Mouse (Mus musculus) ES-Bruce4 (cell line): ENCODE data around the gene Zfp747. TPM values are rescaled to one million over a fixed set of nuclear protein-coding genes. Genes with fewer than 3 reads are reported as not detected.

Experiments used
- H3K27ac ChIP-seq: 2 replicates; pipeline ENCODE4 v1.5.1; 2012; ENCODE audit warnings: low read length, inconsistent platforms; ENCODE audit not compliant: insufficient read depth
- H3K27me3 ChIP-seq: 2 replicates; pipeline ENCODE4 v1.6.1; 2012; ENCODE audit warnings: mild to moderate bottlenecking, low read length, inconsistent platforms; ENCODE audit not compliant: control insufficient read depth, poor library complexity, insufficient read depth, severe bottlenecking
- H3K36me3 ChIP-seq: 2 replicates; pipeline ENCODE4 v1.6.1; 2012; ENCODE audit warnings: inconsistent platforms, mild to moderate bottlenecking, low read length, moderate library complexity; ENCODE audit not compliant: control insufficient read depth, poor library complexity, insufficient read depth, severe bottlenecking
- H3K4me1 ChIP-seq: one replicate; pipeline ENCODE4 v1.8.1; 2011; ENCODE audit warnings: low read length; ENCODE audit not compliant: control insufficient read depth, insufficient read depth
- H3K4me3 ChIP-seq: 2 replicates; pipeline ENCODE4 v1.5.1; 2011; ENCODE audit warnings: low read depth, mild to moderate bottlenecking, low read length
- H3K9ac ChIP-seq: 2 replicates; pipeline ENCODE4 v1.6.1; 2012; ENCODE audit warnings: low read depth, mild to moderate bottlenecking, inconsistent platforms; ENCODE audit not compliant: poor library complexity, severe bottlenecking
- H3K9me3 ChIP-seq: replicated peaks from 2 replicates; pipeline ENCODE4 v1.6.1; 2012; ENCODE audit warnings: mild to moderate bottlenecking, low read length, inconsistent platforms; ENCODE audit not compliant: control insufficient read depth, poor library complexity, insufficient read depth, severe bottlenecking
- CTCF ChIP-seq: IDR thresholded peaks from one replicate; pipeline ENCODE4 v1.8.1; 2011; ENCODE audit warnings: low read depth, low read length
- EP300 ChIP-seq: IDR thresholded peaks from 2 replicates; pipeline ENCODE4 v1.6.1; 2011; ENCODE audit warnings: low read depth, low read length; ENCODE audit not compliant: insufficient read depth
- POLR2A ChIP-seq: IDR thresholded peaks from one replicate; pipeline ENCODE4 v1.8.1; 2011; ENCODE audit warnings: low read length; ENCODE audit not compliant: insufficient read depth
- polyA plus RNA-seq: library from polyadenylated mRNA; stranded (reverse); fragments of >200 nt; gene quantifications from 2 replicates; pipeline ENCODE4 v1.2.4, GENCODE M21; 2011; ENCODE audit warnings: low read depth; ENCODE audit not compliant: missing spikeins, insufficient read depth, insufficient read length

Gene Zfp747
- polyA plus RNA-seq, 1 experiment = 7.5 TPM

DNA sequence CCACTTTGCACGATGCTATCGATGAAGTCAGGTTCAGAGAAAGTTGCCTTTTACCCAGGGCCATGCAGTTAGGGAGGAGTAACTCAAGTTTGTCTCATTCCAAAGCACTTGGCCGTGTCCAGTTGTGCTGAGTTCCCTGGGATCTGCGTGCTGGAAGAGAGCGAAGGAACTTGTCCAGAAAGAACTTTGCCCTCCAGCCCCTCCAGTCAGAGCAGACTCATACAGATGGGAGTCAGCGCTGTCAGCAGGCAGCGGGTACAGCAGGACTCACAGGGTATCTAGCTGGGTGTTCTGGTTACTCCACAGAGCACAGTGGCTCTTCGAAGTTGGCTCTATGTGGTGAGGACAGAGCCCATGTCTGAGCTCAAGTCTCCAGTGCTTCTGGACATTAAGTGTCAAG lies 50.3 kb downstream of the Zfp747 start:
- H3K4me1 ChIP-seq = no peaks in the 10 kb centered on the region
- no peak overlapping the region for H3K9ac ChIP-seq
- H3K27me3 ChIP-seq = no peaks in the 10 kb centered on the region
- H3K9me3 ChIP-seq = no peaks in the 10 kb centered on the region
- no peak for TF ChIP-seq POLR2A
- TF ChIP-seq EP300 = no peak
- no peak for TF ChIP-seq CTCF
- H3K27ac ChIP-seq = no peak overlapping the region
- H3K36me3 ChIP-seq = no peaks in the 10 kb centered on the region
- H3K4me3 ChIP-seq = no peak overlapping the region

- TF ChIP-seq POLR2A (no peak), CTCF (no peak), EP300 (no peak)
- Histone ChIP-seq H3K4me3 (no peak overlapping the region), H3K9ac (no peak overlapping the region), H3K9me3 (no peaks in the 10 kb centered on the region), H3K4me1 (no peaks in the 10 kb centered on the region), H3K27me3 (no peaks in the 10 kb centered on the region), H3K27ac (no peak overlapping the region), H3K36me3 (no peaks in the 10 kb centered on the region)
These were observed 50.9 kb downstream of the Zfp747 start for GRCm38 (mm10) chr7:127324944-127325343.

Other genes starting within 250 kb of the Zfp747 start
- gene Spn, start 238.2 kb downstream of the Zfp747 start, polyA plus RNA-seq = 1.5 and 2.2 TPM in 2 replicates
- 98.6 and 120 TPM in 2 replicates for gene Cd2bp2, start 180.0 kb downstream of the Zfp747 start, polyA plus RNA-seq
- gene Tbc1d10b, start 167.6 kb downstream of the Zfp747 start, polyA plus RNA-seq = 42.8 and 55.5 TPM in 2 replicates
- 278 and 351 TPM in 2 replicates for gene Mylpf, start 167.2 kb downstream of the Zfp747 start, polyA plus RNA-seq
- gene Zfp553, start 143.0 kb downstream of the Zfp747 start, polyA plus RNA-seq = 52.1 and 57.0 TPM in 2 replicates
- 210 and 229 TPM in 2 replicates for gene Sept1, start 142.9 kb downstream of the Zfp747 start, polyA plus RNA-seq
- 8.2 and 8.7 TPM in 2 replicates for gene Zfp771, start 131.8 kb downstream of the Zfp747 start, polyA plus RNA-seq
- gene Dctpp1, start 115.3 kb downstream of the Zfp747 start, polyA plus RNA-seq = 133 and 135 TPM in 2 replicates
- gene Sephs2, start 102.0 kb downstream of the Zfp747 start, polyA plus RNA-seq = 77.5 and 80.3 TPM in 2 replicates
- gene Itgal, start 79.8 kb downstream of the Zfp747 start, polyA plus RNA-seq = 0.55 and 0.81 TPM in 2 replicates
- 7.0 and 7.8 TPM in 2 replicates for gene Zfp768, start 30.5 kb downstream of the Zfp747 start, polyA plus RNA-seq
- gene 9130019O22Rik, start 11.1 kb upstream of the Zfp747 start, polyA plus RNA-seq = 1.7 and 2.1 TPM in 2 replicates
- gene E430018J23Rik, start 17.6 kb upstream of the Zfp747 start, polyA plus RNA-seq = 2.0 and 6.1 TPM in 2 replicates
- gene Zfp764, start 30.8 kb upstream of the Zfp747 start, polyA plus RNA-seq = 1.4 and 1.9 TPM in 2 replicates
- 20.3 and 24.9 TPM in 2 replicates for gene Zfp688, start 46.0 kb upstream of the Zfp747 start, polyA plus RNA-seq
- 2.7 and 2.8 TPM in 2 replicates for gene Zfp689, start 73.1 kb upstream of the Zfp747 start, polyA plus RNA-seq
- gene Prr14, start 83.6 kb upstream of the Zfp747 start, polyA plus RNA-seq = 45.3 and 48.0 TPM in 2 replicates
- gene Fbrs, start 103.1 kb upstream of the Zfp747 start, polyA plus RNA-seq = 21.8 and 25.3 TPM in 2 replicates
- gene Srcap, start 135.9 kb upstream of the Zfp747 start, polyA plus RNA-seq = 106 and 114 TPM in 2 replicates
- 13.0 and 13.6 TPM in 2 replicates for gene Gm42715, start 143.5 kb upstream of the Zfp747 start, polyA plus RNA-seq
- gene Tmem265, start 185.3 kb upstream of the Zfp747 start, polyA plus RNA-seq = 2.9 and 3.2 TPM in 2 replicates
- 38.1 and 44.6 TPM in 2 replicates for gene Phkg2, start 197.3 kb upstream of the Zfp747 start, polyA plus RNA-seq
- gene Ccdc189, start 212.5 kb upstream of the Zfp747 start, polyA plus RNA-seq = 3.3 and 4.7 TPM in 2 replicates
- gene Rnf40, start 212.7 kb upstream of the Zfp747 start, polyA plus RNA-seq = 39.4 and 41.6 TPM in 2 replicates
- gene Zfp629, start 239.7 kb upstream of the Zfp747 start, polyA plus RNA-seq = 4.9 and 6.0 TPM in 2 replicates